Mouse (Mus musculus): ENCODE measurements around the gene Rdh16.

DNA sequence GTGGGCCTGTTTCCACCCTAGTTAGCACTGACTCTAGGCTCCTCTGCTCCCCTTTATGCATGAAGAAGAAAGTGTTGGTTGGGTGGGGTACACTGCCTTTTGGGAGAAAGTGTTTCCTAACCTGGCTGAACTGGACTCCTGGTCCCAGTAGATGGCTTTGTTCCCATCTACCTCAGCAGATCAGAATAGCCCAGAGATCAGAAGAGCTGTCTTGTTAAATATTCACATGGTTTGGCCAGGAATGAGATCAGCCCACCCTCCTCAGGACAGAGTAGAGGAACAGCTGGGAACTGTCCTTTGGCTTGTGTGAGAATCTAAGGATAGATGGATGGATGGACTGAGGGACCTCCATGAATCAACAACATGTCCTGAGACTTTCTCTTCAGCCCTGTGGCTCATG lies 14.9 kb downstream of the Rdh16 start:
- no peak for TF ChIP-seq CTCF (IDR thresholded peaks at IDR 0.05; ENCODE audit: low read depth, low read length)
- TF ChIP-seq EP300 (IDR thresholded peaks at IDR 0.05; ENCODE audit: insufficient read depth, low read depth, low read length), result no peak
